Mouse (Mus musculus): Measurements from ENCODE around the gene Hnrnpa1.
"Not testable (repeated sequence)": the region's sequence is repeated elsewhere in the genome, so short reads cannot be mapped to it uniquely, and the experiment has no call there.

Gene Hnrnpa1

DNA sequence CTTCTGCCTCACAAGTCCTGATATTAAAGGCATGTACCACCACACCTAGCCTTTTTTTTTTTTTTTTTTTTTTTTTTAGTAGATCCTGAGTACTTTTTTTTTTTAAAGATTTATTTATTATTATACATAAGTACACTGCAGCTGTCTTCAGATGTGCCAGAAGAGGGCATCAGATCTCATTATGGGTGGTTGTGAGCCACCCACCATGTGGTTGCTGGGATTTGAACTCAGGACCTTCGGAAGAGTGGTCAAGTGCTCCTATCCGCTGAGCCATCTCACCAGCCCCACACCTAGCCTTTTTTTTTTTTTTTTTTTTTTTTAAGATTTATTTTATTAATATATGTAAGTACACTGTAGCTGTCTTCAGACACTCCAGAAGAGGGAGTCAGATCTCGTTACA lies 35.7 kb downstream of the Hnrnpa1 start:
- not testable (repeated sequence) for DNase-seq

DNA sequence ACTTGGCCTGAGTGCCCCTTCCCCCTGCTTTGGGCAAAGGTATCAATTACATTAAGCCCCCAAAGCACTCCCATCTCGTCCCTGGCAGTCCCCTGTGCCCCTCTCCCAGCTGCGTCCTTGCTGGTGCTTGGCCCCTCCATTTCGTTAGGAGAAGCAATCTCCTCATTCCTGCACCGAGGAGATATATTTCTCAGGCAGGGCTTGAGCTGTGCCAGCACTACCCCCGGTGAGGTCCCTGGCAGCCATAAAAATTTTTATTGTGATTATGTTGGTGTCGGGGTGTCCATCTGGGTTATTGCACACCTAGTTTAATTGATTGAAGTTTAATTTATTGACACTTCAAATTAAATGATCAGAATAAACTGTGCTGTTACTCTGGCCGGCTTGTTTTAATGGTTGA lies 37.7 kb downstream of the Hnrnpa1 start:
- no peak for DNase-seq

DNA sequence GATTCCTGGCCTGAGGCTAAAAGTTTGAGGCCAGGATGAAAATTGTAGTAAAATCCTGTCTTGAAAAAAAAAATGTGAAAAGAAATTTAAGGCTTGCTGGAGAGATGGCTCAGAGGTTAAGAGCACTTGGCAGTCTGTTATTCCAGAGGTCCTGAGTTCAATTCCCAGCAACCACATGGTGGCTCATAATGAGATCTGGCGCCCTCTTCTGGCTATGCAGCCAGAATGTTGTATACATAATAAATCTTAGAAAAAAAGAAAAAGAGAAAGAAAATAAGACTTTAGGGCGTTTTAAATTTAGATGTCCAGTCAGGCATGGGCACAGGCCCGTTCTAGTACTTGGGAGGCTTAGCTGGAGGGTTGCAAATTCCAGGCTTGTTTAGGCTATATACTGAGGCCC lies 39.5 kb downstream of the Hnrnpa1 start:
- DNase-seq = no peak

DNA sequence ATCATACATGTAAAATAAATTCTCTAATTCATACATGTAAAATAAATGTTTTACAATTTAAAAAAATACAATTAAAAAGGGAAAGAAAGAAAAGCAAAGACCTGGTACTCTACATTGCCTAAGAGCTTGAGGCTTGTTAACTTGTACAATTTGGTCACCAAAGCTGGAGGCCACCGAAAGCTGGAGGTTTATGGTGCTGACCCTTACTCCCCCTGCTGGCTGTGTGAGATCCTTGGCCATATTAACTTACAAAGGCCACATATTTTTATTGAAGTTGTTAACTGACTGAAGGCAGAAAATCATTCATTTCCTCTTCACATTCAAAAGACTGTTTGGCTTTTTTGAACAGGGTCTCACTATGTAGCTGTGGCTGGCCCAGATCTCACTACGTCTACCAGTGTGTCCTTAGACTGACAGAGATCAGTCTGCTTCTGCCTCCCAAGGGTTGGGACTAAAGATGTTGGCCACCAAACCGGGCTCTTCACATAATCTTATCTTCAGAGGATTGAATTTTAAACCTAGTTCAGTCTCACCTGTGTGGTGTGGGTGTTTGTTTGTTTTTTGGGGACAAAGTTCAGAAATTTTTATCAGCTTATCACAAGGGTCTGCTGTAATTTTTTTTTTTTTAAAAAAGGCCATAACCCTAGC lies 40.7 kb downstream of the Hnrnpa1 start:
- no peak for DNase-seq

DNA sequence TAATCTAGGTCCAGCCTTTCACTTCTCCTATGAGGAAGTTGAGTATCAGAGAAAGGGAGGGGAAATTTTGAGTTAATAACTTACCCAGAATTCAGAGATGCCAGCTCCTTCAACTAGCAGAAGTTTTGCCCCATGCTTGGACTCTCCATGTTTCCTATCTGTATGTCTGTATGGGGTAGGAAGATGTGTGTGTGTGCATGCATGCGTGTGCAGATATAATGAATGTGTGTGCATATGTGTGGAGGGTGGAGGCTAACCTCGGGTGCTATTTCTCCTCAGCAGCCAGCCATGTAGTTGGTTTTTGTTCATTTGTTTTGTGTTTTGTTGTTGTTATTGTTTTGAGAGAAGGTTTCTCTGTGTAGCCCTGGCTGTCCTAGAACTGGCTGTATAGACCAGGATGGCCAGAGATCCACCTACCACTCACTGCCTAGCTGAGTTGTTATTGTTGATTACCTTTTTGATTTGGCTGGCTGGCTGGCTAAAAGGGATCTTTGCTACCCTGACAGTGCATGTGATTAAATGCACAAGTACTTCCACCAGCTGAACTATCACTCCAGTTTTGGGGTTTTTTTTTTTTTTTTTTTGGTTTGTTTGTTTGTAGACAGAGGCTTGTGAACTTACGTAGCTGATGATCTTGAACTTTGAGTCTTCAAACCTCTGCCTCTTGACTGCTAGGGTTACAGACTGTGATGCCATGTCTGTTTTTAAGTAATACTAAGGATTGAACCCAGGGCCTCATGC lies 41.4 kb downstream of the Hnrnpa1 start:
- no peak for DNase-seq

DNA sequence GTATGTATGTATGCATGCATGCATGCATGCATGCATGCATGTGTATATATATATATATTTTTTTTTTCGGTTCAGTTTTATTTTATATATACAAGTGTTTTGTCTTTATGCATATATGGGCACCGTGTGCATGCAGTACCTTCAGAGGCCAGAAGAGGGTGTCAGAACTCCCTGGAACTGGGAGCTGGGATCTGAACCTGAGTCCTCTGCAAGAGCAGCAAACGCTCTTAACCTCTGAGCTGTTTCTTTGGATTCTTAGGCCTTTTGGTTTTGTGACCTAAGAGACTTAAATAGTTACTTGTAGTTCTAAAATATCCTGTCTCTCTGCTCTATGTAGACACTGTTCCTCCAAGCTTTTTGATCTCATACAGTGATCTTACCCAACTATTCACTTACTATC lies 43.8 kb downstream of the Hnrnpa1 start:
- DNase-seq = no peak

DNA sequence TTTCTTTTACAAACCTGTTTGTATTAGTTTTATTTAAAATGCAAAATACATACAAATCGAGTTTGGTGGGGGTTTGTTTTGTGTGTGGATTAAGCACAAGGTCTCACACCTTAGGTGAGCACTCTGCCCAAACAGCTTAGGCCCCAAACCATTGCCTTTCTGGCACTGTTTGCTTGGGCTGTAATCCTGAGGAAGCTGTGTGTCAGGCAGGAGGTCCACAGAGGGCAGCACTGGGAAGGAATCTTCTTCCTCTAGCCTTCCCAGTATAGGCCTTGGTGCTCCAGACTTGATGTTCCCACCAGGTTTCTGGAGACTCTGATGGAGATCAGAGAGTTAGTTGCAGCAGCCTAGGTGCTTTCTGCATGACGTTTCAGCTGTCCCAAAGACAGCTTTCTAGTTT lies 44.4 kb downstream of the Hnrnpa1 start:
- no peak for DNase-seq

DNA sequence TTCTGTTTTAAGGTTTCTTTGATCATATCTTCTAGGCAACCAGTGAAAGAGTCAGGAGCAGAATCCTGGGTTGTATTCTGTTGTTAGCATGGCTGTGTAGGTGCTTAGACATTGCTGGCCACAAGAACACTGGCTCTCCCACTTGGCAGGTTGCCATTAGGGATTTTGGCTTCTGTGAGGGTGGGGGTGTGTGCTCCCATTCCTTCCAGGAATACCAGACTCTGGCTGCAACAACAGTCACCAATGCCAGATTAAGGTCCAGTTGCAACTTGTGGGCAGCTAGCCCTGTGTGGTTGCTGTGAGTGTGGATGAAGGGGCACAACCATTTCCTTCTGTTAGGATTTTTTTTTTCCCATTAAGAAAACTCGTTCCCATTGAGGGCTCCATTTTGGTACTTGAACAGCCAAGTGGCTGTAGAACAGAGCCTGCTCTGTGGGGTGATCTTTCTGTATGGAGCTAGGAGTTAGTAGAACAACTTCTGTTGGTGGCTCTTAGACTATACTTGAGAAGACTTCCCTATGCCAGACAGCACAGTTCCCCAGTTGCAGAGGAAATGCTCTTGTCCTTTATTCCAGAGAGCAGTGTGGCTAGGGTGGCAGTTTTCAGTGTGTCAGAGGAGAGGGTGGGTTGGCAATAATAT lies 45.7 kb downstream of the Hnrnpa1 start:
- DNase-seq = peak; percentile 42

DNA sequence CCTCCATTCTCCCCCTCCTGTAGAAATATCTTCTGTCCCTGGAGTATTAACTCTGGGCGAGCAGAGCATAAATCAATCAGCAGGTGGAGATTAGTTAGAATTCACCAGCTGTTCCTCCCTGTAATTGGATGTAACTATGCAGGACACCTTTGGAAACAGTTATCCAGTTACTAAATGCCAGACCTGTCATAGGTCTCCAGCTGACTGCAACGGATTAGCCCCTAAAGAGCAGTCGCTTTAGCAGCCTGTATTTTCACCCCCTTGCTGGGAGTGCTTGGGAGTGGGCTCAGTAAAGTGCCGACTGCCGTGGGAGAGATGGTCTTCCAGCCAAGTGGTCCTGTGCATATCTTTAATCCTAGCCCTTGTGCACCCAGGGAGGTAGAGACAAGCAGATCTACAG lies 49.4 kb downstream of the Hnrnpa1 start:
- no peak for DNase-seq

DNA sequence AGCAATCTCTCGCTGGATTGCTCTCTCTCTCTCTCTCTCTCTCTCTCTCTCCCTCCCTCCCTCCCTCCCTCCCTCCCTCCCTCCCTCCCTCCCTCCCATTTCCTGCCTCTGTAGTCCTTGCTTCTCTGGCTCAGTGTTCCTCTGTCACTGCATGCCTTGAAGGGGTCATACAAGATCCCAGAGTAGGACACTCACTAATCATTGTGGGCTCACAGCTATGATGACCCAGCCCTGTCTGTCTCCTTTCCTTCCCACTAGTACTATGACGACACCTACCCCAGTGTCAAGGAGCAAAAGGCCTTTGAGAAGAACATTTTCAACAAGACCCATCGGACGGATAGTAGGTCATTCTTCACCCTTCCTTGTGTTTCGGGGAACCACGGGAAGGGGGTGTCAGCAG lies 50.2 kb downstream of the Hnrnpa1 start:
- DNase-seq = no peak

DNA sequence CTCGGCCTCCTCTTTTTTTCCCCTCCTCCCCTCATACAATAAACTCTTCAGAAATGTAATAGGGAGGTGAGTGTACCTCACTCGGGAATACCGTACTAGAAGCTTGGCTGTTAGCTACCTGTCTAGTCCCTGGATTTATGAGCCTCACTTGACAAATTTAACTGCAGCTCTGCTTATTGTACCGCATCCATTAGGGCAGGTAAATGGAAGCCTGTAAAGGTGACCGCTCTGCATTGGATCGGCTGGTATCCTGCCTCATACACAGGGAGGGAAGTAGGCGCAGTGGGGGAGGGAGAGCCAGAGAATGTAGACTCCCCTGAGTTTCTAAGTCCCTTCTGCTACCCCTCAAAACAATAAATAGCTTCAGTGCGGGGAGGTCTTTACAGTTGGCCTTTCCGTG lies 50.6 kb downstream of the Hnrnpa1 start:
- no peak for DNase-seq

DNA sequence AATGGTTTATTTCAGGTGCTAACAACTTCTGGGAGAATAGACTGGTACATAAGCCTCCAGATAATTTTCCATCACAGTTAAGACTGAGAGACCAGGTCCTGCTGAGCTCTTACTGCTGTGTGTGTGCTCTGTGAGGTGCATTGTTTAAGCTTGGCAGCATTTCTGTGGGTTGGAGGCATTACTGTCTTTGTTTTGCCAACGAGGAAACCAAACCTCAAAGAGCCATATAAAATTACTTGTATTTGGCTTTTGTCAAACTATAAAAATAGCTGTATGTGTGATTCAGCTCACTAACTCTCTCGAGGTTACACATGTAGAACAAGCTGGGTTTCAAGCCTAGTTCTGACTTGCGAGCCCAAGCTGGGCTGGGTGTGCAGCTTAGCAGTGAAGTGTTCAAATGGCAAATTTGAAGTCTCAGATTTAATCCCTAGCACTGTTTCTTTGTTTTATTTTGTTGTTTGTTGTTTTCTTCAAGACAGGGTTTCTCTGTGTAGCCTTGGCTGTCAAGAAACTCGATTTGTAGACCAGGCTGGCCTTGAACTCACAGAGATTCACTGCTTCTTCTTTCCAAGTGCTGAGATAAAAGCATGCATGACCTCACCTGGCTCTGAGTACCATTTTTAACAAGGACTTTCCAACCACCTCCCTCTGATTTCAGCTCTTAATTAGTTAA lies 52.6 kb downstream of the Hnrnpa1 start:
- no peak for DNase-seq

DNA sequence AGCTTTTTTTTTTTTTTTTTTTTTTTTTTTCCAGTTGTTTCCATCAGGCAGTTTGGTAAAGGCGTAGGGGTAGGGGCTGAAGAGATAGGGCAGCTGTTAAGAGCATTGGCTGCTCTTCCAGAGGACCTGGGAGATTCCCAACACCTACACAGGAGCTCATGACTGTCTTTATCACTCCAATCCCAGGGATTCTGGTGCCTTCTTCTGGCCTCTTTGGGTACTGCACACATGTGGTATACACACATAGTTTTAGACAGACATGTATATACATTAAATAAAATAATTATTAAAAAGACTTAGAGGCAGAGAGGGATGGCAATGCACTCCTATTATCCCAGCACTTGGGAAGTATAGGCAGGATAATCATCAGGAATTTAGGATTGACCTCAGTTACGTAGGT lies 53.1 kb downstream of the Hnrnpa1 start:
- no peak for DNase-seq

DNA sequence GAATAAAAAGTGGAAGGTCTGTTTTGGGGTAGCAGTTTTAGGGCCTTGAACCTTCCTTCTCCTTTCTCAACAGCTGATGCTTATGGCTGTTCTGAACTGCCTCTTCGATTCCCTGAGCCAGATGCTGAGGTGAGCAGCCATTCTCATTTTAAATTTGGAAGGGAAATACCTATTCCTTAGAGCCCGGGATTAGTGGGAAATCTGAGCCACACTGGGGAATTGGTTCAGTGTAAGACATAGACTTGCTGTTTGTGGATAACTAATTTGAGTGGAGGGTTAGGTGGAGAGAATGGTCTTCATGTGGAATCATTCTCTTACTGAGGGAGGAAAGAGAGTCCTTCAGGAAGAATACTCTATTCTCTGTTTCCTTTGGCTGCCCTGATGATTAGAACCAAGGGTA lies 54.4 kb downstream of the Hnrnpa1 start:
- DNase-seq = no peak

DNA sequence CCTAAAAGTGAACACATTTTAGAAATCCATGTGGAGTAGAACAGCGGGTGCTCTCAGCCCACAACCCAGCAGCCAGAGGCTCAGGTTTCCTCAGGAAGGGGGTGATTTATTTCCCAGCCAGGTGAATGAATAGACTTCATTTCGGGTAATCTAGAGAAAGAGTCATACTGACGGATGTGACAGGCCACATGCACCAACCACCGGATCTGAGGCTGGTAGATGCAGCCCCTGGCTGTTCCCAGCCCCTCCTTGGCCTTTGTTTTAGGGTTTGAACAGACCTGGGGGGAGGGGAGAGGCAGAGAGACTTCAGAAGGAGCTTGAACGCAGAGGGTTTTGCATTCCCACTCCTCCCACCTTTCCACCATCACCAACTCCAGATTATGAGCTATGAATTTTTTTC lies 55.6 kb downstream of the Hnrnpa1 start:
- no peak for DNase-seq
